Mouse (Mus musculus) B cell, adult 2 months (primary cell): ENCODE measurements around the gene Ms4a18.
A peak's percentile ranks its signal among the peaks of the same experiment; 100 is the strongest.

Experiments
- DNase-seq, 2 experiments: peaks; one replicate each; pipeline ENCODE4 v3.0.0; 2022

Gene Ms4a18

DNA sequence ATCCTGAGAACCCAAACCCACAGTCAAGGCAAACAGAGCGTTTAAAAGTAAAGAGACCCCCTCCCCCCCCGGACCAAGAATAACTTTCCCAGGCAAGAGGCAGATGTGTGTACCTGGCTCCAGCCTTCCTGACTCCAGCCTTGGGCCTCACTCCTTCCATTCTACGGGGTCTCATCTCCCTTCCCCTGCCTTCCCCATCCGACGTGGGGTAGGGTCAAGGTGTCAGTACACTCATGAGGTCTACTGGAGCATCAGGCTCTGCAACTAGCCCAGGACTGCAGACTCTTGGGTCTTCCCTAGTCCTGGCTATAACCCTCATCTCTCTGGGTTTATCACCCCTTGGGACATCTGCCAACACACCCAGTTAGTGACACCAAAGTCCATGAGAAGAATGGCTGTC, 37.6 kb downstream of the Ms4a18 start:
- DNase-seq, result peak in 1 of 2 experiments; percentile 5

DNA sequence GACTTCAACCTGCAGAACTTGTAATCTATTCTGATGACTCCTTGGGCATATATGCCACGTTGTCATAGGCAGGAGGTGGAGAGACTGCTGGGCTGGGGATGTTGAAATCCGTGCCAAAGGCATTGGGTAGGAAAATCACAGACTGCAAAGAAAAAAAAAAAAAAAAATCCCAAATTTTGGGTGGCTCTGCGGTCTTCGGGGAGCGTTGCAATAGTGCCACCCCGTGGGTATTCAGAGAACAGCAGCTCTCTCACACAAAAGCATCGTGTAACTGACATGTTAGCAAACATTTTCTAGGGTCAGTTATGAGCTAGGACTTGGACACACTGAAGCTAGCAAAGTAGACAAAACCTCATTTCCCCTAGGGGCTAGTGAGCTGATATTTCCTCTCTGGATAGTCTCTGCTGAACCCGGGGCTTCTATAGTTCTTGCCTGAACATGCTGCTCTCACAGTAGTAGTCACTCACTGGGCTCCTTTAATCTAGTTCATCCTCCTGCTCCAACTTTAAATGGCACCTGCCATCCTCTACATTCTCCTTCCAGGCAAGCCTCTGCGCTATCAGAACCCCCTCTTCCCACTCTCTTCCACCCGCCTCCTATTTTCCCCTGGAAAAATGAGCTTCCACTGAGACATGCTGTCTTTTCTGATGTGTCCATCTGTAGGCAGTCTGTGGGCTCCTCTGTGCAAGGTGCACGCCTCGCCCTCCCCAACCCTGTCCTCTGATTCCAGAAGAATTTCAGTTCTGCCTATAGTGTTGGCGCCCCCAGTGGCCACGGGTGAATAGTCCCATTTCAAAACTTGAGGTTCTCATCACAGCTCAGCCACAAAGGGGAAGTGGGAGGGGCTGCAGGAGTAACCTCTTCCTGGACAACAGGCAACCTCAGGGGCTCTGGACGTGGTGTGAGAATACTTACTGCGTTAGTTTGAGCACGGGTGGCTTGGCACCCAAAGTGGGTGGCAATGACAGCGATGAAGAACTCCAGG, 38.4 kb downstream of the Ms4a18 start:
- DNase-seq, result peak; percentile 93 to 96

DNA sequence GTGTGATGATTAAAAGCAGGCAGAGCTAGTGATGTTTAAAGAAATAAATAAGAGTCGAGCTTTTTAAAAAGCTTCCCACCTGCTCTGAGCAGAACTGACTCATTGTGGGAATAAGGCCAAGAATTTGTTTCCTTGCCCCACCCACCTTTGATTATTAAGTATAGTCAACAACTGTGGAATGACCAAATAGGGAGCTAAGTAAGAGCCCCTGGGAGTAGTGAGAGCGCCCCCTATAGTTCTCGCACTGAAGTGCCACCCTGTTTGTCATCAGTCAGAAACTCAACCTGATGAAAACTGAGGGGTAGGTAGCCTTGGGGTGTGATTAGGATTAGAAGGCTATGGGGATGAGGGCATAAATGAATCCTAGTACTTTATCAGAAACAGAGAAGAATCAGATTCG, 41.5 kb downstream of the Ms4a18 start:
- DNase-seq, result peak; percentile 48 to 52

- no peak for DNase-seq
These were observed 42.6 kb downstream of the Ms4a18 start for GRCm38 (mm10) chr19:10975187-10975586.

DNA sequence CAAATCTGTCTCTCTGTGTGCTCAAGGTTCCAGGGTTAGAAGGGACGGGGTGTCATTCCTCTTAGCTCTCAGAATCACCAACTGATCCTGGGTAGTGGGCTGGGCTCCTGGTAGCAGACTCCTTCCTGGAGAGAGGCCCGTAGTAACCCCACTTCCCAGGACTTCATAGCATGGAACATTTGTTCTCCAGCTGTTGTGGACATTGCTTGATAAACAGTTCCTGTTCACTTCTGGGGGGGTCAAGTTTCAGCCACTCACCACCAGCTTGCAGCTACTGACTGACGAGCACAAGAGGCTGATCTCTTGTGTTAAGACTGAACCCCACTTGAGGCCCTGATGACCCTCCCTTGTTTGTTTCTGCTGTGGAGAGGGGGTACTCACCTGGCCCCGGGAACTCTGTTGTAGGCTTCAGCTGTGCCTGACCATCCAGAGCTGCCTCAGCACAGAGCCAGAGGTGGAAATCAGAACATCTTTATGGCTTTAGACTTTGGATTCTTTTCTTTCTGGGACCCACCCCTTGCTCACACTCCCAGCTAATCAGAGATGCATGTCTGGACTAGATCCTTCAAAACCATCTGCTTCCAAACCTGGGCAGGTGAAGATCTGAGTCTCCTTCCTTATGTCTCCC, 43.5 kb downstream of the Ms4a18 start, which contains the start of gene Ms4a10:
Ms4a10 (minus strand) TSS at position 433 of the 628 bp plus-strand sequence.
- no peak for DNase-seq

DNA sequence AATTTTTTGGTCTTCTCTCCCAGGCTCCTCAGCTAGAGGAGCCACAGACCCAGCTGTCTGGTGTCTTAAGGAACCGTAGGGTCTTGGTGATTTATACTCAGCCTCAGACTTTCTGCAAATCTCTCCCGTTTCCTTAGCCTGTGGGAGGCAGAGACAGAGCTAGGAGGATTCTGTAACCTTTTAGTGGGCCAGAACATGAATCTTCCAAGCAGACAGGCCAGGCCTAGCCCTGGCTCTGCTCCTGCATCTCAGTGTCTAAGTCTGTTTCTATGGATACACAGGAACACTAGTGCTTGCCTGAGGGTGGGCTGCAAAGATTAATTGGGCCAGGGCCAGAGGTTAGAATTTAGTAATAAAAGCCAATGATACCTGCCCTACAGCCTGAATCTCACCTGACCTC, 44.6 kb downstream of the Ms4a18 start:
- no peak for DNase-seq

DNA sequence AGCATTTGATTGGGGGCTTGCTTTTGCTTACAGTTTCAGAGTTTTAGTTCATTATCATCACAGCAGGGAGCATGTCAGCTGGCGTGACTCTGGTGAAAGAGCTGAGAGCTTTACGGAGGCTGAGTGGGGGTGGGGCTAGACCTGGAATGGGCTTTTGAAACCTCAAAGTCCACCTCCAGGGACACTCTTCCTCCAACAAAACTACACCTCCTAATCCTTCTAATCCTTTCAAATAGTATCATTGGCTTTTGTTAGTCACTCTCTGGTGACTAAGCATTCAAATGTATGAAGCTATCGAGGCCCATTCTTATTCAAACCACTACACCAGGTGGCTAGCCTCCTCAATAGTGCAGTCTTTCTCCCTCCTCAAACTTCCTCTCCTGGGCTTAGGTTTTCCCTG, 45.2 kb downstream of the Ms4a18 start:
- DNase-seq, result no peak

- DNase-seq, result no peak
These were observed 47.4 kb downstream of the Ms4a18 start for GRCm38 (mm10) chr19:10970457-10970856.

DNA sequence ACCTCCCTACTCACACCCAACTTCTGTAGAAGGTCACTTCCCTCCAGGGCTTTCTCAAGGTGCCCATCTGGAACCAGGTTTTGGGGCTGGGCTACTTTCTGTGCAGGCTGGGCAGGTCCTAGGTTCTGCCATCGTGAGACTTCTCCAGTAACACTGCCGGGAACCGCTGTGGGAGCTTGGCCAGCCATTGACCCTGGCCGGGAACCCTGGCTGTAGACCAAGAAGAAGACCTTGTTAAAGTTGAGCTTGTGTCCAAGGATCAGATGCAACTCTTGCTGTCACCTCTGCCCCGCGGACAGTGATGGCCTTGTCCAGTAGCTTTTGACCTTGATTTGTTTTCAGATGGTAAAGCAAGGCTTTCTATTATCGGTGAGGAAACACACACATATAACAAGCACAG, 49.3 kb downstream of the Ms4a18 start:
- no peak for DNase-seq

- no peak for DNase-seq
These were observed 52.1 kb downstream of the Ms4a18 start for GRCm38 (mm10) chr19:10965721-10966120.

DNA sequence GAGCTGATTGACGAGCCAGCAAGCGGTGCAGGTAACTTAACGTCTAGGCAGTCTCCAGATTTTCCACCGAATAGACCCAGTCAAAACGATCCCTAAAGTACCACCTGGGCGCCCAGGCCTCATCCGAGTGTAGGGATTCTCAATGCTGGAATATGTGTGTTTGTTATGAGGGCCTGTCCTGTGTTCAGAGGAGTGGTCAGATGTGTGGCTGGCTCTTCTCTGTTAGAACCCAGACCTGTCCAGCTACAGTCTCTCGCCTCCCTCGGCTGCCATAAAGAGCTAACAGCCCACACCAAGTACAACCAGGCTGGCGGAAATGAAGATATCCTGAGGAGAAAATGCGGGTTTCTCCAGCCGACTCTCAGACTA, 57.9 kb downstream of the Ms4a18 start:
- no peak for DNase-seq

DNA sequence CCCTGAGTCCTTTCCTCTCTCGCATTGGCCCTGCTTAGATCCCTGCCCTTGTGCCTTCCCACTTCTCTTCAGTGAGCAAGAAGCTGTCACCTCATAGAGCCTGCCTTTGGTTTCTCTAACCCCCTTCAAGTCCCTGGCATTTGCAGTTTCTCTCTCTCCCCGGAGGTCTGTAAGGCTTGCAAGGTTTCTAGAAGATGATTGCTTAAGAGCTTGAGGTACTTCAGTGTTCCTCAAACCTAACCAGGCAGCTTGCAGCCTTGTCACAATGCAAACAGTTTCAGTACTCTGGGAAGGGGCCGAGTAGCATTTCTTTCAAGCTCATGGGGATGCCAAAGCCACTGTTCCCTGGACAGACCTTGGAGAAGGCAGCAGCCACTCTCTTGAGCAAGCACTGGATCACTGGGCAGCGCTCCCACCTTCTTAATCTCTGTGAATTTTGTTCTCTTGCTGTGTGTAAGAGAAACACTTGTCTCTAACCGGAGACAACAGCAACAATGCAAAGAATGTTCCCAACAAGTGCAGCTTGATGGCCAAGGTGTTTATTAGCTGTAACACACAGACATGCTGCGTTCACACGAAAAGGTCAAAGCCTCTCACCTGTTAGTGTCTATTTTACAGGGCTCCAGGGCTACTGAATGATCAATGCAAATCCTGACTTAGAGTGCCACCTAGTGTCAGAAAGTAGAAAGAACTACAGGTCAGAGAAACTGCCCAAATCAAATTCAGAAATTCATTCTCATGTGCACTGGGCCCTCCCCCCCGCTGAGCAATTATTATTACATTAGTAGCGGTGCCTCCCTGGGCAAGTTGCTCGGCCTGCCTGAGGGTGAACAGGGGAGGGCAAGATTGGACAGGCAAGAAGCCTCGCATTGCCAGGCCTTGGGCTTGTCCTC, 58.5 kb downstream of the Ms4a18 start:
- peak; percentile 64 to 71 for DNase-seq

- no peak for DNase-seq
These were observed 65.6 kb downstream of the Ms4a18 start for GRCm38 (mm10) chr19:10952021-10952939.

DNA sequence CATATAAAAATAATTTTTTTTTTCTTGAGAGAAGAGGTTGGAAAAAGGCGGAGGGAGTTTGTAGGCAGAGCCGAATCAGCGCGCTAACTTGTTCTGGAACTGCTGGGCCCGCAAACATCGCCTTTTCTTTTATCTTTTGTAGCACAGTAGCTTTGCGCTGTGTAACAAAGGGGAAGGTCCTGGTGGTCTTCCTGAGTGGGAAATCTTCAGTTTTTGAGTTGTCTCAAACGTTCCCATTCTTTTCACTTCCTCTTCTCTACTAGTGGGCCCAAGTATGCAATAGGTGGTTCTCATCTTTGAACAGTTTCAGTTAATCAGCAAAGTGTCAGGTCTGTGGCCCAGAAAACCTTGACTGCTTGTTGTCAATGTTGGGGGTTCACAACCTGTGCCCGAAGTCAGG, 68.3 kb downstream of the Ms4a18 start:
- no peak for DNase-seq

GRCm38 (mm10) chr19:10949112-10949511, 68.7 kb downstream of the Ms4a18 start, which contains the start of gene Ccdc86:
Gene Ccdc86, minus strand, starts transcription at chr19:10949266.
- peak; percentile 95 to 96 for DNase-seq

DNA sequence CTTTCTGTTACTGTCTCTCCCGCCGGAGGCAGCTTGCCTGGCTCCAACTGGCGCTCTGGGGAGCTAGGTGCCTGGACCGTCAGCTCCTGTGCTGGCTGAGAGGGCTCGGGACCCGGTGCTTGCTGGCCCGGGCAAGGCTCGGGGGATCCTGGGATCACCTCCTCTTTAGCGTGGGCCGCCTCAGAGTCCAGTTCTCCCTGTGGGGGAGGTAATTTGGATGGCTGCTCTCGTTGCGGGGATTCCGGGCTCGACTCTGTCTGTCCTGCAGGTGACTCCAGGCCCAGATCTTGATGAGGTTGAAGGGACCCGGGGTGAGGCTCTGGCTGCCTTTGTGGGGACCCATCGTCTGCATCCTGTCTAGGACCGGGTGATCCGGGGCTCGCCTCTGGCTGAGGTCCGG, 69.4 kb downstream of the Ms4a18 start:
- peak; percentile 28 to 35 for DNase-seq

- DNase-seq, result no peak
These were observed 70.6 kb downstream of the Ms4a18 start for GRCm38 (mm10) chr19:10947219-10947618.
